Mouse (Mus musculus): ENCODE results near the gene Arsg. TPM values are rescaled to one million over a fixed set of nuclear protein-coding genes. Genes with fewer than 3 reads are reported as not detected.
A peak's percentile ranks its signal among the peaks of the same experiment; 100 is the strongest.

Arsg gene
- 10 to 100 TPM in 1 of 2 experiments, 1 to 10 TPM in 1; 9.6 to 11.1 TPM for total RNA-seq (2021)

DNA sequence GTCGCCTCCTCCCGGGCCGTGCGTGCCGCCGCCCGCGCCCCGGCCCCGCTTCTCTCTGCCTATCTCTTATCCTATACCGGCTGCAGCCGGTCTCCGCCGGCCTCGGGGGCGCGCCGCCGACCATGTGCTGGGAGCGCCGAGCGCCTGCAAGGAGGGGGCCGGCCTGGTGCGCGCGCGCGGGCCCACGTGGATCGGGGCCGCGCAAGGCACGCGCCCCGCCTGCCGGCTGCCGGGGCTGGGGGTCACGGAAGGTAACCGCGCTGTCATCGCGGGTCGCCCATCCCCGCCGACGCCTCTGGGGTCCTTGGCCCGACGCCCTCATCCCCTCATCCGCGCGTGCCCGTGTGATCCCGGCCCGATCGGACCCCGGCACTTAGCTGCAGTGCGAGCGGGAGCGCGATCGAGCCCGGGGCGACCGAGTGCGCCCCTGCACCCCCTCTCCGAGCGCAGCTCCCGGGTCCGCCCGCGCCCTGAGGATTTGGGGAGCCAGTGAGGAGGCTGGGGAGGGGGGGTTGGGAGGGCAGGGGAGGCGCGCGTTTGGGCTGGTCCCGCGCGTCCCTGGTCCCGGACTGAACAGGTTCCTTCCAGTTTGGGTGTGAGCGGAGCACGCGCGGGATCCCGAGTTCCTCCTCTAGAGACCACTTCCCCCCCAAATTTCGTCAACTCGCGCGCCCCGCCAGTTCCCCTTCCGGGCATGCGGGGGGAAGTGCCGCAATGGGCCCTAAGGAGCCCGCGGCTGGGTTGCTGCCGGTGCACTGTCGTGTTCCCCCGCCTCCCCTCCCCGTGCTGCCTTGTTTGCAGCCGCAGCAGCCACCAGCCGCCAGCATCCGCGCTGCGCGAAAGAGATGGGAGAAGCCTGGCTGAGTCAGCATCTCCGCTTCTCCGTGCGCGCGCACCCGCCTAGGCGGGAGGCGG, at the start of gene Arsg, which contains the start of gene Slc16a6:
Arsg (plus strand) TSS at position 204 of the 915 bp plus-strand sequence.
Slc16a6 (minus strand) TSS at position 428 of the 915 bp plus-strand sequence.
- peak; percentile 87 to 92 for DNase-seq (ENCODE audit: low spot score in 2 of 2)
- intact Hi-C loops (cut with DNase I), result loop anchor here (5.0 kb wide), 2 partner anchors 111 to 179 kb away; partner anchors contain the start of gene Gna13

- intact Hi-C loops (cut with DNase I), result loop anchor here (2.0 to 5.0 kb wide), 3 partner anchors 63 to 108 kb away; partner anchors contain the start of gene Gna13
- DNase-seq (ENCODE audit: low spot score in 2 of 2), result peak; percentile 96 to 98
Measured at GRCm38 (mm10) chr11:109425392-109426271, 47.5 kb upstream of the Arsg start, which contains the start of gene Amz2. Gene Amz2, plus strand, starts transcription at chr11:109425946.

GRCm38 (mm10) chr11:109426272-109426586, 46.9 kb upstream of the Arsg start:
- intact Hi-C loops (cut with DNase I), result loop anchor here (5.0 kb wide), 2 partner anchors 64 to 109 kb away; partner anchors contain the start of gene Gna13
- DNase-seq (ENCODE audit: low spot score in 2 of 2), result no peak

- intact Hi-C loops (cut with DNase I), result loop anchor here (5.0 kb wide), 2 partner anchors 65 to 110 kb away; partner anchors contain the start of gene Gna13
Measured at GRCm38 (mm10) chr11:109427353-109427752, 45.8 kb upstream of the Arsg start.

DNA sequence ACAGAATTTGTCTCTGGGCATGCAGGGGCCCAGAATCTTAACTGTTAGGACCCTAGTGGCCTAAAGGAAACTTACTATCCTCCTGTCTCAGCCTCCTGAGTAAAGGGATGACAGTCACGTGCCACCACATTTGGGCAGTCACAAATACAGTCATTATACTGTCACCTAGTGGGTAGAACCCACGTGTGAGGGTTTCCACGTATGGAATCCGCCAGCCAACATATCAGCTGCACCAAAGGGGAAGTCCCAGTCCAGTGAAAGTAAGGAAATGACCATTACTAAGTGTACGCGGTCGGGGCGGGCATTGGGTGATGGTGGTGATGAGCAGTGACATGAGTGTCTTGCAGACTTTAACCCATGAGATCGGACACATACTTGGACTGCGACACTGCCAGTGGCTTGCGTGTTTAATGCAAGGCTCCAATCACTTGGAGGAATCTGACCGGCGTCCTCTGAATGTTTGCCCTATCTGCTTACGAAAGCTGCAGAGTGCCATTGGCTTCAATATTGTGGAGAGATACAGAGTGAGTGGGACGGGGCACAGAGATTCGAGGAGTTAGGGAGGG, 38.9 kb upstream of the Arsg start:
- DNase-seq (ENCODE audit: low spot score in 2 of 2), result no peak
- intact Hi-C loops (cut with DNase I), result no loop called here

More at GRCm38 (mm10) chr11:109427353-109427752, 45.8 kb upstream of the Arsg start:
- DNase-seq (ENCODE audit: low spot score in 2 of 2), result no peak

- intact Hi-C loops (cut with DNase I), result no loop called here
- no peak for DNase-seq (ENCODE audit: low spot score in 2 of 2)
Measured at GRCm38 (mm10) chr11:109436889-109437288, 36.3 kb upstream of the Arsg start.

GRCm38 (mm10) chr11:109439209-109439608, 34.0 kb upstream of the Arsg start:
- intact Hi-C loops (cut with DNase I), result no loop called here
- no peak for DNase-seq (ENCODE audit: low spot score in 2 of 2)

GRCm38 (mm10) chr11:109439829-109440340, 33.3 kb upstream of the Arsg start:
- peak; percentile 56 to 81 for DNase-seq (ENCODE audit: low spot score in 2 of 2)
- intact Hi-C loops (cut with DNase I), result loop anchor here (2.0 kb wide), 1 partner anchor 195 kb away; no protein-coding TSS in a partner anchor

DNA sequence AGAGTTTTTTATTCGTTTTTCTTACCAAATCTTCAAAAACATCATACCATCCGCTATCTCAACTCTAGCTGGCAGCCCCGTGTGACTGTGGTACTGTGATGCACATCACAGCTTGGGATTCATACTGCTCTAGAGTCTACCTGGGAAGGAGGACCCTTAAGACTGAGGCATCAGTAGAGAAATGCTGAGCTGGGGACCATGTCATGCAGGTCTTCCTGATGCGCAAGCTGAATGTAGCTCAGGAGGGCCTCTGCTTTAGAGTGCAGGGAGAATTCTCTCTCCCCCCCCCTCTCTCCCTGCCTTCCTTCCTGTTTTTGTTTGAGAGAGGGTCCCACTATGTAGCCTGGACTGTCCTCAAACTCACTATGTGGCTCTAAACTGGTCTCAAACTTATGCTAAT, 32.5 kb upstream of the Arsg start:
- no peak for DNase-seq (ENCODE audit: low spot score in 2 of 2)
- intact Hi-C loops (cut with DNase I), result loop anchor here (2.0 kb wide), 1 partner anchor 196 kb away; no protein-coding TSS in a partner anchor

DNA sequence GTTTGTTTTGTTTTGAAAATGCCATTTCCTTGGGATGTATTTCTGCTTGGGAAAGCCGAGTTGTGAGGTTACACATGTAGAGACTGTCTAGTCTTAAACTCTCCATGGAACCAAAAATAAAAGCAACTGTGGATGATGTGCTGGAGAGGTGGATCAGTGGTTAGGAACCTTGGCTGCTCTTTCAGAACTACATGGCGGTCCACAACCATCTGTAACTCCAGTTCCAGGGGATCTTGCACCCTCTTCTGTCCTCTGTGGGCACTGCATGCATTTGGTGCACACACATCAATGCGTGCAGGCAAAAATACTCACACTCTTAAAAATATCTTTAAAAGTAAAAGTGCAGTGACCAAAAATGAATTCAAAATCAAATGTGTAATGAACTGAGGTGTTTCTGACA, 32.1 kb upstream of the Arsg start:
- no peak for DNase-seq (ENCODE audit: low spot score in 2 of 2)
- intact Hi-C loops (cut with DNase I), result loop anchor here (2.0 kb wide), 1 partner anchor 196 kb away; no protein-coding TSS in a partner anchor

- intact Hi-C loops (cut with DNase I), result no loop called here
- no peak for DNase-seq (ENCODE audit: low spot score in 2 of 2)
Measured at GRCm38 (mm10) chr11:109442166-109442730, 30.9 kb upstream of the Arsg start.

- no peak for DNase-seq (ENCODE audit: low spot score in 2 of 2)
- intact Hi-C loops (cut with DNase I), result no loop called here
Measured at GRCm38 (mm10) chr11:109443468-109444263, 29.5 kb upstream of the Arsg start.

- intact Hi-C loops (cut with DNase I), result no loop called here
- no peak for DNase-seq (ENCODE audit: low spot score in 2 of 2)
Measured at GRCm38 (mm10) chr11:109444600-109444999, 28.6 kb upstream of the Arsg start.

DNA sequence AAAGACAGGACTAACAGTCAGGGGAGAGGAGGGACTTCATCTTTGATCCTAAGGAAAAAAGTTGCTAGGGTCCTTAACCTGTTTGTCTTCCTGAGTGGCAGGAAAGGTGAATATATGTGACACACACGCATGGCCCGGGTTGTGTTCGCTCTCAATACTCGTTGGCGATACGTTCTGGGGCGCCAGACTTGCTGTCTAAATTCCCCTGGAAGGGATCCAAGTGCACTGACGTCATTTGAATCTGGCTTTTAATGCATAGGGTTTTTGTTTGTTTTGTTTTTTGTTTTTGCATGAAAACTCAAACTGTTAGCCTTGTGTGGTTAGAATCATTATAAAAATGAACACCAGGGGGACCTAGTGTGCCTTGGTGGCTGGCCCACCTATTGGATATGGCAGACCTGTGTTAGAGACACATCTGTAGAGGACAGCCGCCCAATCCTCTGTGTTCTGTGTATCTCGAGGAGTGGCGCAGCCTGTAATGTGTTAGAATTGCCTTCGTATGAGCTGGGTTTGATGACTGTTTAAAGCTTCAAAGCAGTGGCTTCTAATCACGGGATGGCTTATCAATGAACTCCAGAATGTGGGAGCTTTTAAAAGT, 27.6 kb upstream of the Arsg start:
- DNase-seq (ENCODE audit: low spot score in 2 of 2), result peak; percentile 36 to 60
- intact Hi-C loops (cut with DNase I), result loop anchor here (1.0 kb wide), 2 partner anchors 140 to 415 kb away; no protein-coding TSS in a partner anchor

- intact Hi-C loops (cut with DNase I), result no loop called here
- DNase-seq (ENCODE audit: low spot score in 2 of 2), result no peak
Measured at GRCm38 (mm10) chr11:109451169-109451568, 22.0 kb upstream of the Arsg start.

GRCm38 (mm10) chr11:109456261-109456660, 16.9 kb upstream of the Arsg start:
- no peak for DNase-seq (ENCODE audit: low spot score in 2 of 2)
- intact Hi-C loops (cut with DNase I), result no loop called here

DNA sequence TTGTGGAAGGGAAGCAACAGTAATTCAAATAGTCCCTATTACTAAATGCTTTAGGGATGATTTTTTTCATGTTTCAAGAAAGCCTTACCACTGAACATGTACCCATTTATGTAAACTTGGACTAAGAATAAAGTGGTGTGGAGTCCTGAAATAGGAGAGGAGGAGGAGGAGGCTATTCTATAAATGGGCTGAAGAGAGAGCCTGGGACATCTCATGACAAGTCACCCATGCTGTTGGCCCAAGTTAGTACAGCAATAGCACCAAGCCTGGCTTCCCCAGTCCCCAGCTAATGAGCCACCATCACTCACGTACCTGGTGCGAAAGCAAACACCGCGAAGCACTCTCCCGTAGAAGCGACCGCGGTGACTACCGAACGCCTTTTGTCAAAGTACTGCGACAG, 15.0 kb upstream of the Arsg start:
- peak in 1 of 2 experiments; percentile 70 for DNase-seq (ENCODE audit: low spot score in 2 of 2)
- intact Hi-C loops (cut with DNase I), result no loop called here

- intact Hi-C loops (cut with DNase I), result no loop called here
- DNase-seq (ENCODE audit: low spot score in 2 of 2), result no peak
Measured at GRCm38 (mm10) chr11:109460586-109460985, 12.6 kb upstream of the Arsg start.
